Mouse (Mus musculus): ENCODE measurements around the gene Phyhipl.

- no peak for TF ChIP-seq POLR2A (IDR thresholded peaks at IDR 0.05; ENCODE audit: low read depth, low read length)
- TF ChIP-seq CTCF (IDR thresholded peaks at IDR 0.05; ENCODE audit: borderline replicate concordance, insufficient read depth, low read length), result no peak
Observed at GRCm38 (mm10) chr10:70699581-70699980, 43.8 kb upstream of the Phyhipl start.

Measured in embryonic fibroblast, embryonic 13.5 days (primary cell).